Mouse (Mus musculus): ENCODE measurements at regions not wholly inside any gene's neighbourhood (a gene's known extent, or its start where the extent isn't known, plus 50 kb on each side); places are given as distances from the start of the nearest gene placed in this dataset.

GRCm38 (mm10) chr13:71668256-71668655 is 295.3 kb downstream of the Irx1 start:
- no peak overlapping the region for H3K4me3 ChIP-seq (ENCODE audit: low read depth, low read length)
- H3K9me3 ChIP-seq (ENCODE audit: control insufficient read depth, low read length): no peaks in the 10 kb centered on the region
- H3K27me3 ChIP-seq (ENCODE audit: control insufficient read depth, insufficient read depth, low read length): no peaks in the 10 kb centered on the region
- no peaks in the 10 kb centered on the region for H3K4me1 ChIP-seq (replicated peaks; ENCODE audit: control insufficient read depth, insufficient read depth, low read length)
- no peak overlapping the region for H3K27ac ChIP-seq (ENCODE audit: low read depth, low read length)
- WGBS: 79% methylated on average over 2 of the region's 2 CpGs
- H3K9ac ChIP-seq (ENCODE audit: low read depth, low read length): no peak overlapping the region
- no peaks in the 10 kb centered on the region for H3K36me3 ChIP-seq (ENCODE audit: control insufficient read depth, insufficient read depth, low read length)
- no peak overlapping the region for H3K4me2 ChIP-seq (replicated peaks; ENCODE audit: low read depth, low read length)
- DNase-seq (ENCODE audit: low spot score): no peak
- no peak for ATAC-seq (ENCODE audit: low FRiP score)

- no peak overlapping the region for H3K27ac ChIP-seq (ENCODE audit: low read depth, low read length)
- no peak overlapping the region for H3K4me3 ChIP-seq (ENCODE audit: low read depth, low read length)
- ATAC-seq (ENCODE audit: low FRiP score) (no peak), DNase-seq (ENCODE audit: low spot score) (no peak)
- H3K36me3 ChIP-seq (ENCODE audit: control insufficient read depth, insufficient read depth, low read length): no peaks in the 10 kb centered on the region
- H3K9ac ChIP-seq (ENCODE audit: low read depth, low read length): no peak overlapping the region
- H3K4me1 ChIP-seq (replicated peaks; ENCODE audit: control insufficient read depth, insufficient read depth, low read length): no peaks in the 10 kb centered on the region
- no peak overlapping the region for H3K4me2 ChIP-seq (replicated peaks; ENCODE audit: low read depth, low read length)
- no peaks in the 10 kb centered on the region for H3K27me3 ChIP-seq (ENCODE audit: control insufficient read depth, insufficient read depth, low read length)
- WGBS: 63% methylated on average over 7 of the region's 7 CpGs
- no peaks in the 10 kb centered on the region for H3K9me3 ChIP-seq (ENCODE audit: control insufficient read depth, low read length)
Measured at GRCm38 (mm10) chr13:71665221-71665916, 298.2 kb downstream of the Irx1 start.

DNA sequence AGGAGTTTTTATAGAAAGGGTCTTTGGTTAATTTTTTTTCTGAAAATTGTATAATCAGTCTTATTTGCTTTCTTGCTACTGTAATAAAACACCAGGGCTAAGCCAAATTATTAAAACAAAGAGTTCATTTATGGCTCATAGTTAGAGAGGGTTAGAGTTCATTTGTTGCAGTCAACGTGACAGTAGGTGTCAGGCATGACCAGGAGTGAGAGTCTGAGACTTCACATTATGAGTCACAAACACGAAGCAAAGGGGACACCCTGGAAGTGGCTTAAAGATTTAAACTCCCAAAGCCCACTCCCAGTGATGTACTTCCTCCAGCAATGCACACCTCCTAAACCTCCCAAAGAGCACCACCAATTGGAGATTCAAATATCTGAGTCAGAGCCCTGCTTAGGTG is 305.6 kb downstream of the Irx1 start:
- Histone ChIP-seq H3K4me1 (replicated peaks; ENCODE audit: control insufficient read depth, insufficient read depth, low read length) (no peaks in the 10 kb centered on the region; the same call in 1 of the 2 replicates), H3K4me2 (replicated peaks; ENCODE audit: low read depth, low read length) (no peak overlapping the region), H3K27ac (ENCODE audit: low read depth, low read length) (no peak overlapping the region), H3K9ac (ENCODE audit: low read depth, low read length) (no peak overlapping the region), H3K4me3 (ENCODE audit: low read depth, low read length) (no peak overlapping the region), H3K36me3 (ENCODE audit: control insufficient read depth, insufficient read depth, low read length) (no peaks in the 10 kb centered on the region), H3K9me3 (ENCODE audit: control insufficient read depth, low read length) (no peaks in the 10 kb centered on the region), H3K27me3 (ENCODE audit: control insufficient read depth, insufficient read depth, low read length) (no peaks in the 10 kb centered on the region)
- ATAC-seq (ENCODE audit: low FRiP score): no peak
- WGBS: 76% methylated on average over 2 of the region's 2 CpGs
- no peak for DNase-seq (ENCODE audit: low spot score)

GRCm38 (mm10) chr13:71653939-71654467 is 309.5 kb downstream of the Irx1 start:
- Histone ChIP-seq H3K4me3 (ENCODE audit: low read depth, low read length) (no peak overlapping the region), H3K9ac (ENCODE audit: low read depth, low read length) (no peak overlapping the region), H3K4me2 (replicated peaks; ENCODE audit: low read depth, low read length) (no peak overlapping the region), H3K27me3 (ENCODE audit: control insufficient read depth, insufficient read depth, low read length) (no peaks in the 10 kb centered on the region), H3K9me3 (ENCODE audit: control insufficient read depth, low read length) (no peaks in the 10 kb centered on the region), H3K27ac (ENCODE audit: low read depth, low read length) (no peak overlapping the region), H3K36me3 (ENCODE audit: control insufficient read depth, insufficient read depth, low read length) (no peaks in the 10 kb centered on the region), H3K4me1 (replicated peaks; ENCODE audit: control insufficient read depth, insufficient read depth, low read length) (no peaks in the 10 kb centered on the region; the same call in 1 of the 2 replicates)
- DNase-seq (ENCODE audit: low spot score) (peak; percentile 27), ATAC-seq (ENCODE audit: low FRiP score) (peak; percentile 64; the same call in 1 of the 2 replicates)
- 38% methylated on average over 6 of the region's 6 CpGs for WGBS

- Histone ChIP-seq H3K27me3 (ENCODE audit: control insufficient read depth, insufficient read depth, low read length) (no peaks in the 10 kb centered on the region), H3K36me3 (ENCODE audit: control insufficient read depth, insufficient read depth, low read length) (no peaks in the 10 kb centered on the region), H3K4me2 (replicated peaks; ENCODE audit: low read depth, low read length) (no peak overlapping the region), H3K4me1 (replicated peaks; ENCODE audit: control insufficient read depth, insufficient read depth, low read length) (no peaks in the 10 kb centered on the region; the same call in 1 of the 2 replicates), H3K4me3 (ENCODE audit: low read depth, low read length) (no peak overlapping the region), H3K27ac (ENCODE audit: low read depth, low read length) (no peak overlapping the region), H3K9me3 (ENCODE audit: control insufficient read depth, low read length) (no peaks in the 10 kb centered on the region), H3K9ac (ENCODE audit: low read depth, low read length) (no peak overlapping the region)
- peak; percentile 38; the same call in 1 of the 2 replicates for ATAC-seq (ENCODE audit: low FRiP score)
- 36% methylated on average over 8 of the region's 8 CpGs for WGBS
- no peak for DNase-seq (ENCODE audit: low spot score)
Measured at GRCm38 (mm10) chr13:71653212-71653938, 310.1 kb downstream of the Irx1 start.

GRCm38 (mm10) chr13:71649876-71650275 is 313.6 kb downstream of the Irx1 start:
- H3K9ac ChIP-seq (ENCODE audit: low read depth, low read length): no peak overlapping the region
- no peaks in the 10 kb centered on the region for H3K36me3 ChIP-seq (ENCODE audit: control insufficient read depth, insufficient read depth, low read length)
- H3K4me2 ChIP-seq (replicated peaks; ENCODE audit: low read depth, low read length): no peak overlapping the region
- no peak for ATAC-seq (ENCODE audit: low FRiP score)
- no peaks in the 10 kb centered on the region for H3K27me3 ChIP-seq (ENCODE audit: control insufficient read depth, insufficient read depth, low read length)
- H3K4me3 ChIP-seq (ENCODE audit: low read depth, low read length): no peak overlapping the region
- H3K4me1 ChIP-seq (replicated peaks; ENCODE audit: control insufficient read depth, insufficient read depth, low read length): no peaks in the 10 kb centered on the region; the same call in 1 of the 2 replicates
- H3K9me3 ChIP-seq (ENCODE audit: control insufficient read depth, low read length): no peaks in the 10 kb centered on the region
- WGBS: 14% methylated on average over 2 of the region's 2 CpGs
- no peak for DNase-seq (ENCODE audit: low spot score)
- no peak overlapping the region for H3K27ac ChIP-seq (ENCODE audit: low read depth, low read length)

GRCm38 (mm10) chr13:71649031-71649430 is 314.5 kb downstream of the Irx1 start:
- no peak overlapping the region for H3K27ac ChIP-seq (ENCODE audit: low read depth, low read length)
- ATAC-seq (ENCODE audit: low FRiP score): no peak

GRCm38 (mm10) chr13:71631447-71631846 is 332.1 kb downstream of the Irx1 start:
- no peak overlapping the region for H3K4me3 ChIP-seq (ENCODE audit: low read depth, low read length)
- no peaks in the 10 kb centered on the region for H3K36me3 ChIP-seq (ENCODE audit: control insufficient read depth, insufficient read depth, low read length)
- no peak overlapping the region for H3K27ac ChIP-seq (ENCODE audit: low read depth, low read length)
- no peak for ATAC-seq (ENCODE audit: low FRiP score)
- 0 out of 2 replicates have a peak, but pooled peaks cover 4% of the 10 kb centered on the region for H3K27me3 ChIP-seq (ENCODE audit: control insufficient read depth, insufficient read depth, low read length)
- H3K4me2 ChIP-seq (replicated peaks; ENCODE audit: low read depth, low read length): no peak overlapping the region
- no peaks in the 10 kb centered on the region for H3K4me1 ChIP-seq (replicated peaks; ENCODE audit: control insufficient read depth, insufficient read depth, low read length)
- WGBS: 52% methylated on average over 2 of the region's 2 CpGs
- no peaks in the 10 kb centered on the region for H3K9me3 ChIP-seq (ENCODE audit: control insufficient read depth, low read length)
- DNase-seq (ENCODE audit: low spot score): no peak
- no peak overlapping the region for H3K9ac ChIP-seq (ENCODE audit: low read depth, low read length)

More at GRCm38 (mm10) chr13:71649031-71649430, 314.5 kb downstream of the Irx1 start:
- Histone ChIP-seq H3K9ac (ENCODE audit: low read depth, low read length) (no peak overlapping the region), H3K4me3 (ENCODE audit: low read depth, low read length) (no peak overlapping the region), H3K36me3 (ENCODE audit: control insufficient read depth, insufficient read depth, low read length) (no peaks in the 10 kb centered on the region), H3K4me1 (replicated peaks; ENCODE audit: control insufficient read depth, insufficient read depth, low read length) (no peaks in the 10 kb centered on the region; the same call in 1 of the 2 replicates), H3K27me3 (ENCODE audit: control insufficient read depth, insufficient read depth, low read length) (no peaks in the 10 kb centered on the region), H3K4me2 (replicated peaks; ENCODE audit: low read depth, low read length) (no peak overlapping the region), H3K9me3 (ENCODE audit: control insufficient read depth, low read length) (no peaks in the 10 kb centered on the region)
- WGBS: 75% methylated on average over 2 of the region's 2 CpGs
- DNase-seq (ENCODE audit: low spot score): no peak

Data from hindbrain, embryonic 11.5 days (tissue).